Mouse (Mus musculus): Measurements from ENCODE around the gene Slco6c1. TPM values are rescaled to one million over a fixed set of nuclear protein-coding genes. Genes with fewer than 3 reads are reported as not detected.
A peak's percentile ranks its signal among the peaks of the same experiment; 100 is the strongest.

Gene Slco6c1
- total RNA-seq (2021): under 1 TPM in 1 of 2 experiments, not detected in 1; 0.19 TPM
- long read RNA-seq, experiment 1: 0 reads
- long read RNA-seq, experiment 2: 0 reads

- DNase-seq (ENCODE audit: low spot score in 2 of 2): no peak
These were observed at the start of gene Slco6c1 for GRCm38 (mm10) chr1:97128201-97128600. Slco6c1 (minus strand) TSS chr1:97128301.

- no peak for DNase-seq (ENCODE audit: low spot score in 2 of 2)
These were observed 89.1 kb downstream of the Slco6c1 start for GRCm38 (mm10) chr1:97038982-97039381.

DNA sequence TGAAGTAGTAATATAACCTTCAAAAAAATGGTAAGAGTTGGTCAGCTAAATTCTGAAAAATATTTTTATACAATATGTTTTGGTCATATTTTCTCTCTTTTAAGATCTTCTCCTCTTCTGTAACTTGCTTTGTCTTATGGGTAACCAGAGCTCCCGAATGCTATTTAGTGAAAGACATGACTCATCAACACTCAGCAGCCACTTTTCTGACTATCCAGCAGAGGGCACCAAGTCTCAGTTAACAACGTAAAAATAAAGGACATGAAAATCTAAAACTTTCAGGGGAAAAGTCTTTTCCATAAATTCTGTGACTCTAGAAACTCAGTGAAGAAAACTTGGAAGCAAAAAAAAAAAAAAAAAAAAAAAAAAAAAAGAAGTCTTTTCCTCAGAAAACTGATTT lies 89.6 kb downstream of the Slco6c1 start:
- peak; percentile 25 to 31 for DNase-seq (ENCODE audit: low spot score in 2 of 2)

- no peak for DNase-seq (ENCODE audit: low spot score in 2 of 2)
These were observed 90.1 kb downstream of the Slco6c1 start for GRCm38 (mm10) chr1:97037955-97038354.

GRCm38 (mm10) chr1:97021388-97021787 lies 106.7 kb downstream of the Slco6c1 start:
- DNase-seq (ENCODE audit: low spot score in 2 of 2): no peak

DNA sequence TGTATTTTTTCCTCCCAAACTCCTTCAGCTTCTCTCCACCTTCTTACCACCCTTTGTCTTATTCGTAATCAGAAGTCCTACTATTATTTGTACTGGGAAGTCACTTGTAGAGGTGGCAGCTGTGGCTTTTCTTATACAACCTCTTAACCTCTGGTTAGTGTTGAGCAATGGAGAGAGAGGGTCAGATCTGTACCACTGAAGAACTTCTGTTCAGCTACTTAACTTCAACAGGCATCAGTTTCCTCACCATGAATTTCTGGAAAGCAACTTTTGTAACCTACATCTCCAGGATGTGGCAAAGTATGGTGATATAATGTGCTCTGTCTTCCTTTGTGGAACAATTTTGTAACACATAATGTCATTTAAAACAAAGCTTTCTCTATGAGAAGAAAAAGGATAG lies 108.7 kb downstream of the Slco6c1 start:
- no peak for DNase-seq (ENCODE audit: low spot score in 2 of 2)

- DNase-seq (ENCODE audit: low spot score in 2 of 2): peak; percentile 65 to 67
These were observed 109.1 kb downstream of the Slco6c1 start for GRCm38 (mm10) chr1:97018978-97019377.
